Mouse (Mus musculus): ENCODE results near the gene Fkbpl. TPM values are rescaled to one million over a fixed set of nuclear protein-coding genes. Genes with fewer than 3 reads are reported as not detected.

The Fkbpl gene
- polyA plus RNA-seq, 1 experiment from 2014 or later = 11.9 TPM

DNA sequence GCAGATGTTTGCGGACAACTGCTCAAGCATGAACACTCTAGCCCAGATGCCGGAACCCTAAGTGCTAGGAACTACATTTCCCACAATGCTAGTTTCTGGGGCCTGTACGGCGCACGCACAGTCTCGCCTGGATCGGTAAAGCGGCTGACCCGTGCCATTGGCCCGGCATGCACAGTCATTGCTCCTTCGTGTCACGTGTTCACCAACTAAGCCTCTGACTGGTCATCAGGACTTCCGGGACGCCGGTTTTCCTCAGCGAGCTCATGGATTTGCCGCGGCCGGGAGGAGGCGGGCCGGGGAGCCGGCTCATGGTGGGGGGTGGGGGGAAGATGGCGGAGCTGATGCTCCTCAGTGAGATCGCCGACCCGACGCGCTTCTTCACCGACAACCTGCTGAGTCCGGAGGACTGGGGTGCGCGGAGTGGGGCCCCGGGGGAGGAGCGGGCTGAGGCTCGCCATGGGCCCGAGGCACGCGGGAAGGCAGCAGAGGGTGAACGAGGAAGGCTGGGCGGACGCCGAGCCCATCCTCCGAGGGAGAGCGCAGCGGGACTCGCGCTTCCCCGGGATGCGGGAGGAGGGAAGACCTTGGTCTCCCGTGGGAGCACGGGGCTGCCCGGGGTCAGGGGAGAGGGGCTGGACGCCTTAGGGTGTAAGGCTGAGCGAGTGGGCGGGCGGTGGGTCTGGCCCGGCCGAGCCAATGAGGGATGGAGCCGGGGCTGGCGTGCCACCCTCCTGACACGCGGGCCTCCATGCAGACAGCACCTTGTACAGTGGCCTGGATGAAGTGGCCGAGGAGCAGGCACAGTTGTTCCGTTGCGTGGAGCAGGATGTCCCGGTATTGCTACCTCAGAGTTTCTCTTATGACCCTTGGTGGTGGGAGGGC, 2.6 kb downstream of the Fkbpl start, which contains the start of gene Atf6b:
Atf6b (plus strand) TSS at position 241 of the 882 bp plus-strand sequence.
- WGBS = 1% methylated on average over 64 of the region's 66 CpGs
- Histone ChIP-seq H3K9me3 (ENCODE audit: control insufficient read depth, low read depth, low read length) (no peaks in the 10 kb centered on the region), H3K4me1 (ENCODE audit: control insufficient read depth, insufficient read depth, low read length) (peaks cover 6% of the 10 kb centered on the region; the same call in 1 of the 2 replicates), H3K4me3 (ENCODE audit: low read depth, low read length) (peak within 1 kb of the TSS; percentile 91), H3K27me3 (ENCODE audit: control insufficient read depth, insufficient read depth, low read length) (no peaks in the 10 kb centered on the region), H3K36me3 (ENCODE audit: control insufficient read depth, insufficient read depth, low read length) (peaks cover 27% of the 10 kb centered on the region), H3K4me2 (replicated peaks; ENCODE audit: low read depth, low read length) (peak within 1 kb of the TSS; percentile 91), H3K27ac (ENCODE audit: low read length) (peak within 1 kb of the TSS; percentile 49), H3K9ac (replicated peaks; ENCODE audit: low read depth, low read length) (peak within 1 kb of the TSS; percentile 84)
- ATAC-seq (ENCODE audit: insufficient number of reproducible peaks, insufficient read depth, low FRiP score, low read depth) = peak; percentile 97

GRCm38 (mm10) chr17:34648141-34648890, 3.8 kb downstream of the Fkbpl start:
- H3K4me3 ChIP-seq (ENCODE audit: low read depth, low read length) = peak overlapping the region; percentile 91; the same call in 1 of the 2 replicates
- 82% methylated on average over 16 of the region's 16 CpGs for WGBS
- peak overlapping the region; percentile 91 for H3K4me2 ChIP-seq (replicated peaks; ENCODE audit: low read depth, low read length)
- H3K9ac ChIP-seq (replicated peaks; ENCODE audit: low read depth, low read length) = peak overlapping the region; percentile 84; the same call in 1 of the 2 replicates
- peaks cover 6% of the 10 kb centered on the region; the same call in 1 of the 2 replicates for H3K4me1 ChIP-seq (ENCODE audit: control insufficient read depth, insufficient read depth, low read length)
- peaks cover 37% of the 10 kb centered on the region for H3K36me3 ChIP-seq (ENCODE audit: control insufficient read depth, insufficient read depth, low read length)
- H3K9me3 ChIP-seq (ENCODE audit: control insufficient read depth, low read depth, low read length) = no peaks in the 10 kb centered on the region
- no peaks in the 10 kb centered on the region for H3K27me3 ChIP-seq (ENCODE audit: control insufficient read depth, insufficient read depth, low read length)
- H3K27ac ChIP-seq (ENCODE audit: low read length) = no peak overlapping the region
- no peak for ATAC-seq (ENCODE audit: insufficient number of reproducible peaks, insufficient read depth, low FRiP score, low read depth)

DNA sequence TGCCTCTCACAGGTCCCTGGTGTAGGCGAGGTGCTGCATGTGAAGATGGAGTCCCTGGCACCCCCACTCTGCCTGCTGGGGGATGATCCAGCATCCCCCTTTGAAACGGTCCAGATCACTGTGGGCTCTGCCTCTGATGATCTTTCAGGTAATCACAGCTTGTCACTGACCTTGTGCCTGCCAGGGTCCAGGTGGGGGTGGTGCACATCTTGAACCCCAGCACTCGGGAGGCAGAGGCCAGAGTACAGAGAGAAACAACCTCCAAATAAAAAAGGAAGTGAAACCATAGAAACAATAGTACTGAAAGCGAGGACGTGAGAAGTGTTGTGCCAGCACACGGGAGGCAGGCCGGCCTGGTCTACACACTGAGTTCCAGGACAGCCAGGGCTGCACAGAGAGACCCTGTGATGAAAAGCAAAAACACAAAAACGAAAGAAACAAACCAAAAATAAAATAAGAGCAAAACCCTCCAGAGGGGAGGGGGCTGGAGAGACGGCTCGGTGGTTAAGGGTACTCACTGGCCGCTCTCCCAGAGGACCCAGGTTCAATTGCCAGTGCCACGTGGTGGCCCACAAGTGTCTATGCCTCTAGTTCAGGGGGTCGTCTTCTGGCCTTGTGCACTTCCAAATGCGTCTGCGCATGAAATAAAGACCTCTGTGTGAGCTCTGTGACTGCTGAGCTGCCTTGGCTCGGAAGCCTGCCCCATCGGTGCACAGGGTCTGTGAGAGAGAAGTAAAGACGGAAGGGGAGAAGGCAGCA, 4.7 kb downstream of the Fkbpl start:
- Histone ChIP-seq H3K27me3 (ENCODE audit: control insufficient read depth, insufficient read depth, low read length) (no peaks in the 10 kb centered on the region), H3K4me2 (replicated peaks; ENCODE audit: low read depth, low read length) (no peak overlapping the region), H3K4me1 (ENCODE audit: control insufficient read depth, insufficient read depth, low read length) (peaks cover 7% of the 10 kb centered on the region; the same call in 1 of the 2 replicates), H3K9ac (replicated peaks; ENCODE audit: low read depth, low read length) (no peak overlapping the region), H3K9me3 (ENCODE audit: control insufficient read depth, low read depth, low read length) (no peaks in the 10 kb centered on the region), H3K36me3 (ENCODE audit: control insufficient read depth, insufficient read depth, low read length) (peaks cover 45% of the 10 kb centered on the region), H3K27ac (ENCODE audit: low read length) (no peak overlapping the region), H3K4me3 (ENCODE audit: low read depth, low read length) (no peak overlapping the region)
- ATAC-seq (ENCODE audit: insufficient number of reproducible peaks, insufficient read depth, low FRiP score, low read depth) = no peak
- WGBS = 90% methylated on average over 18 of the region's 18 CpGs

DNA sequence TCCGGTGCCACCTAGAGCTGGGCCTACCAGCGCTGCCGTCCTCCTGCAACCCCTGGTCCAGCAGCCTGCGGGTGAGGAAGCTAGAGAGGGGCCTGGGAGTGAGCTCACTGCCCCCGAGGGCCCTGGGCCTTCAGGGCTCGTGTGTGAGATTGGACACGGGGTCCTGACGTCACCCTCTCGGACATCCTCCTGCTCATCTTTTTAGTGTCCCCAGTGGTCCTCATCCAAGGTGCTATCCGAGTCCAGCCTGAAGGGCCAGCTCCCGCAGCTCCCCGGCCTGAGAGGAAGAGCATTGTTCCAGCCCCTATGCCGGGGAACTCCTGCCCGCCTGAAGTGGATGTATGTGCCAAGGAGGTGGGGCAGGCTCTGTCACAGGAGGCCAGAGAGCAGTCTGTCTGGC, 6.2 kb downstream of the Fkbpl start:
- Histone ChIP-seq H3K4me1 (ENCODE audit: control insufficient read depth, insufficient read depth, low read length) (peaks cover 18% of the 10 kb centered on the region), H3K9me3 (ENCODE audit: control insufficient read depth, low read depth, low read length) (no peaks in the 10 kb centered on the region), H3K36me3 (ENCODE audit: control insufficient read depth, insufficient read depth, low read length) (peaks cover 45% of the 10 kb centered on the region), H3K27me3 (ENCODE audit: control insufficient read depth, insufficient read depth, low read length) (no peaks in the 10 kb centered on the region), H3K9ac (replicated peaks; ENCODE audit: low read depth, low read length) (no peak overlapping the region), H3K4me3 (ENCODE audit: low read depth, low read length) (no peak overlapping the region), H3K27ac (ENCODE audit: low read length) (no peak overlapping the region), H3K4me2 (replicated peaks; ENCODE audit: low read depth, low read length) (no peak overlapping the region)
- 92% methylated on average over 14 of the region's 14 CpGs for WGBS
- no peak for ATAC-seq (ENCODE audit: insufficient number of reproducible peaks, insufficient read depth, low FRiP score, low read depth)

DNA sequence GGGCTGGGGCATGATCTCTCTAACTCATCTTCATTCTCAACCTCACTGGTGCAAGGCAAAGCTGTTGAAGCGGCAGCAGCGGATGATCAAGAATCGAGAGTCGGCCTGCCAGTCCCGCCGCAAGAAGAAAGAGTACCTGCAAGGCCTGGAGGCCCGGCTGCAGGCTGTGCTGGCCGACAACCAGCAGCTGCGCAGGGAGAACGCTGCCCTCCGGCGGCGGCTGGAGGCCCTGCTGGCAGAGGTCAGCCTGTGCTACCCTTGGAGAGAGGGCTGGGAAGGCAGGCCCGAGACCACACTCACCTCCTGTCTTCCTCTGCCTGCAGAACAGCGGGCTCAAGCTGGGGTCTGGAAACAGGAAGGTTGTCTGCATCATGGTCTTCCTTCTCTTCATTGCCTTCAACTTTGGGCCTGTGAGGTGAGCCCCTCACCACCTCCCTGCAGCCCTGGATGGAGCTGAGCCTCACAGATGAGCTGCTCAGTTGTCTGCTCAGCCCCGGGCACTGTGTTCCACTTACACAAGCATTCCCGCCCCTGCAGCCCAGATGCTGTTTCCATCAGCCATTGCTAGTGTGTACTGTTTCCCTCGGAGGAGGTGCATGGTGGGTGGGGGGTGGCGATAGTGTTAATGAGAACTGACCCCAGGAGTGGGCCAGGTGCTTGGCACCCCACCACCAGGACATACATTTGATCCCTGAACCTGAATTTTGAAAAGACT, 7.1 kb downstream of the Fkbpl start:
- no peak for ATAC-seq (ENCODE audit: insufficient number of reproducible peaks, insufficient read depth, low FRiP score, low read depth)
- H3K36me3 ChIP-seq (ENCODE audit: control insufficient read depth, insufficient read depth, low read length) = peaks cover 45% of the 10 kb centered on the region
- H3K27me3 ChIP-seq (ENCODE audit: control insufficient read depth, insufficient read depth, low read length) = no peaks in the 10 kb centered on the region
- H3K4me2 ChIP-seq (replicated peaks; ENCODE audit: low read depth, low read length) = no peak overlapping the region
- H3K4me1 ChIP-seq (ENCODE audit: control insufficient read depth, insufficient read depth, low read length) = peaks cover 27% of the 10 kb centered on the region
- no peak overlapping the region for H3K4me3 ChIP-seq (ENCODE audit: low read depth, low read length)
- 51% methylated on average over 19 of the region's 19 CpGs for WGBS
- H3K9me3 ChIP-seq (ENCODE audit: control insufficient read depth, low read depth, low read length) = no peaks in the 10 kb centered on the region
- no peak overlapping the region for H3K9ac ChIP-seq (replicated peaks; ENCODE audit: low read depth, low read length)
- H3K27ac ChIP-seq (ENCODE audit: low read length) = no peak overlapping the region

DNA sequence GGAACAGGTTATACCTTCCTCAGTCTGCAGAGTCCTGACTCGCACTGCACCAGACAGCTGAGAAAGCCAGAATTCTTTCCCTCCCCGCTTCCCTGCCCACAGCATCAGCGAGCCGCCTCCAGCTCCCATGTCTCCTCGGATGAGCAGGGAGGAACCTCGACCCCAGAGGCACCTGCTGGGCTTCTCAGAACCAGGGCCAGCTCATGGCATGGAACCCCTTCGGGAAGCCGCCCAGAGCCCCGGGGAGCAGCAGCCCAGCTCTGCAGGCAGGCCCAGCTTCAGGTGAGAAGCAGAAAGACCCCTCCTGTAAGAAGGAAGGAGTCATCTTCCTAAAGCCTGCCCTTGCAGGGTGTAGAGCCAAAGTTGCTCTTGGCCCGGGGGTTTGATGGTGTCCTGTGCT, 8.0 kb downstream of the Fkbpl start:
- ATAC-seq (ENCODE audit: insufficient number of reproducible peaks, insufficient read depth, low FRiP score, low read depth) = no peak
- H3K27me3 ChIP-seq (ENCODE audit: control insufficient read depth, insufficient read depth, low read length) = no peaks in the 10 kb centered on the region
- H3K27ac ChIP-seq (ENCODE audit: low read length) = no peak overlapping the region
- H3K9ac ChIP-seq (replicated peaks; ENCODE audit: low read depth, low read length) = no peak overlapping the region
- no peak overlapping the region for H3K4me2 ChIP-seq (replicated peaks; ENCODE audit: low read depth, low read length)
- peaks cover 27% of the 10 kb centered on the region for H3K4me1 ChIP-seq (ENCODE audit: control insufficient read depth, insufficient read depth, low read length)
- H3K4me3 ChIP-seq (ENCODE audit: low read depth, low read length) = no peak overlapping the region
- 86% methylated on average over 10 of the region's 10 CpGs for WGBS
- peaks cover 45% of the 10 kb centered on the region for H3K36me3 ChIP-seq (ENCODE audit: control insufficient read depth, insufficient read depth, low read length)
- H3K9me3 ChIP-seq (ENCODE audit: control insufficient read depth, low read depth, low read length) = no peaks in the 10 kb centered on the region

DNA sequence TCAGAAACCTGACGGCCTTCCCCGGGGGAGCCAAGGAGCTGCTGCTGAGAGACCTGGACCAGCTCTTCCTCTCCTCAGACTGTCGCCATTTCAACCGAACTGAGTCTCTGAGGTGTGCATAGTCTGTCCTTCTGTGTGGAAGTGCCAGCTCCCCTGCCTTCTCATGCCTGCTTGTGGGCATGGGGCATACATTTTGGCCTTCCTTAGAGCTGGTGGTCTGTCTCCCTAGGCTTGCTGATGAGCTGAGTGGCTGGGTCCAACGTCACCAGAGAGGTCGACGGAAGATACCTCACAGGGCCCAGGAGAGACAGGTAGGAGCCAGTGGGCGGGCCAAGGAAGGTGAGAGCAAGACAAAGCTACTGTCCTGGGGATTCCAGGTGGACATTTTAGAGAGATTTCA, 8.4 kb downstream of the Fkbpl start:
- no peak overlapping the region for H3K27ac ChIP-seq (ENCODE audit: low read length)
- no peak for ATAC-seq (ENCODE audit: insufficient number of reproducible peaks, insufficient read depth, low FRiP score, low read depth)
- no peak overlapping the region for H3K9ac ChIP-seq (replicated peaks; ENCODE audit: low read depth, low read length)
- H3K9me3 ChIP-seq (ENCODE audit: control insufficient read depth, low read depth, low read length) = no peaks in the 10 kb centered on the region
- peaks cover 45% of the 10 kb centered on the region for H3K36me3 ChIP-seq (ENCODE audit: control insufficient read depth, insufficient read depth, low read length)
- no peaks in the 10 kb centered on the region for H3K27me3 ChIP-seq (ENCODE audit: control insufficient read depth, insufficient read depth, low read length)
- no peak overlapping the region for H3K4me3 ChIP-seq (ENCODE audit: low read depth, low read length)
- WGBS = 89% methylated on average over 8 of the region's 8 CpGs
- peaks cover 23% of the 10 kb centered on the region for H3K4me1 ChIP-seq (ENCODE audit: control insufficient read depth, insufficient read depth, low read length)
- no peak overlapping the region for H3K4me2 ChIP-seq (replicated peaks; ENCODE audit: low read depth, low read length)

Data from stomach, embryonic 14.5 days (tissue).